Mouse (Mus musculus): ENCODE measurements at regions not wholly inside any gene's neighbourhood (a gene's known extent, or its start where the extent isn't known, plus 50 kb on each side); places are given as distances from the start of the nearest gene placed in this dataset.

DNA sequence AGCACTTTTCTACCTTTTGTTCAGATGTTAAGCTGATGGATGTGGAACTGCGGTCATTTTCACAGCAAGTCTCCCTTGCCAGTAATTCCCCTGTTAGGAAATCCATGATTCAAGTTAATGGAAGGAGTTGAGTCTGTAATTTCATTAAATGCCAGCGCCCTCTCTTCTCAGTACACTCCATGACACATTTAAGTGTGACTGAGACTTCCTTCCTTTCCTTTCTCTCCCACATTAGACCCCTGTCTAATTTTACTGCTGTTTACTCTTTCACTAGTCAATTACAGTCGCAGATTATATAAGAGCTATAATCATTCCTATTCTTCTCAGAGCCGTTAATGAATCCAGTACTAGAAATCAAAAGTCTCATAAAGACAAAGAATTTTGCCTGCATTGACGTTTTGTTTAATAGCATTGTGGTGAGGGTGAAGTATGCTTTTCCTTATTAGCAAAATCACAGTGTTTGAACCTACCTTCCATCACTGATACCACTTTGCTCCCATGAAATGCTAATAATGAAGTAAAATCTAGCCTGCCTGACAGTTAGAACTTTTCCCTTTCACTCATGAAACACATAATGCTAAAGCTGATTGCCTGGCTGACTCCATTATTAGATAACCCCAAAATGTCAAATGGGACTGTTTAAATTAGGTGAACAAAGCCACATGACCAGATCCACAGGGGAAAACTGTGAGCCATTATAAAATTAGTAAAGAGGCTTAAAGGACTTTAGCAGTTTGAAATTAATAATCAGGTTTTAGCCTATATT lies 555.3 kb downstream of the Jrkl start:
- TF ChIP-seq CTCF (IDR thresholded peaks at IDR 0.05; ENCODE audit: extremely low read depth, insufficient read length, insufficient replicate concordance, low read depth, low read length), result no peak
- no peak for TF ChIP-seq POLR2A (IDR thresholded peaks at IDR 0.05; ENCODE audit: low read depth, low read length)

All from small intestine, adult 2 months (tissue).